8 mouse cellular contexts compared by ENCODE assay signal in genomic region chr19:47853951-47854795, GRCm38 (mm10). TPM values are rescaled to one million over a fixed set of nuclear protein-coding genes. Genes with fewer than 3 reads are reported as not detected.
DNase-seq lines count a peak whose midpoint lies in the region; ATAC-seq lines count a peak whose summit lies in the region.

No protein-coding gene starts in this region.

- H3K36me3 ChIP-seq in embryonic facial prominence, embryonic 12.5 days, result peaks cover 12% of the 10 kb centered on the region; the same call in 1 of the 2 replicates

- DNase-seq in adrenal gland, adult 2 months, result peak; percentile 54
- DNase-seq in adrenal gland, adult 18-20 months (ENCODE audit: low spot score in 2 of 2), result no peak
- peak; percentile 93 for DNase-seq in 3T3-L1 (ENCODE audit: low read depth, low spot score)
- peak; percentile 10 to 19 for DNase-seq in heart, postnatal 36 days
- no peak for DNase-seq in kidney, postnatal 10 days
- DNase-seq in layer of hippocampus, adult 8-10 months (ENCODE audit: low spot score in 2 of 2), result no peak

- ATAC-seq in embryonic facial prominence, embryonic 12.5 days (ENCODE audit: insufficient number of reproducible peaks, insufficient read depth, low FRiP score, low TSS enrichment), result peak; percentile 82
- peak; percentile 43 for ATAC-seq in megakaryocyte, adult 5-6 weeks (ENCODE audit: poor library complexity, severe bottlenecking)

- peak overlapping the region; percentile 90 for H3K27ac ChIP-seq in embryonic facial prominence, embryonic 12.5 days

- H3K4me3 ChIP-seq in embryonic facial prominence, embryonic 12.5 days, result peak overlapping the region; percentile 70

- peaks cover 13% of the 10 kb centered on the region; the same call in 1 of the 2 replicates for H3K4me1 ChIP-seq in embryonic facial prominence, embryonic 12.5 days

- peak overlapping the region; percentile 86 for H3K4me2 ChIP-seq in embryonic facial prominence, embryonic 12.5 days (replicated peaks)

- 7% methylated on average over 13 of the region's 13 CpGs for WGBS in embryonic facial prominence, embryonic 12.5 days

- no peaks in the 10 kb centered on the region for H3K27me3 ChIP-seq in embryonic facial prominence, embryonic 12.5 days

- H3K9ac ChIP-seq in embryonic facial prominence, embryonic 12.5 days, result peak overlapping the region; percentile 80

- intact Hi-C loops in heart, postnatal 36 days (cut with DNase I), result no loop called here

- no peaks in the 10 kb centered on the region for H3K9me3 ChIP-seq in embryonic facial prominence, embryonic 12.5 days

RNA-seq across cellular contexts. Expression of gene Gsto1, which starts 0.6 kb away (rescaled TPM):
- 100 to 1,000 TPM; 111 to 151 TPM for total RNA-seq in adrenal gland, adult 2 months (2021)
- 64.5 and 72.3 TPM in 2 replicates for polyA plus RNA-seq in adrenal gland, adult 2 months (2012; rRNA removed)
- 100 to 1,000 TPM in 1 of 2 experiments, 10 to 100 TPM in 1; 82.8 to 101 TPM for total RNA-seq in adrenal gland, adult 18-20 months (2021)
- polyA plus RNA-seq in embryonic facial prominence, embryonic 12.5 days (2016; fragmentation: Nextera tagmentation; extraction: Ambion mirVana), result 156 and 158 TPM in 2 replicates
- total RNA-seq in heart, postnatal 36 days (2021), result 100 to 1,000 TPM; 171 to 196 TPM
- total RNA-seq in megakaryocyte, adult 5-6 weeks (2015), result 159 and 168 TPM in 2 replicates
- total RNA-seq in megakaryocyte, adult 5-6 weeks (2017), result 75.9 and 92.0 TPM in 2 replicates
- 10 to 100 TPM; 49.8 to 60.2 (median 56.1) TPM for total RNA-seq in layer of hippocampus, adult 8-10 months (2022)

RNA-seq across cellular contexts. Expression of gene Gsto2, which starts 11.2 kb away (rescaled TPM):
- 1 to 10 TPM; 2.1 to 3.2 TPM for total RNA-seq in adrenal gland, adult 2 months (2021)
- 0.37 and 0.61 TPM in 2 replicates for polyA plus RNA-seq in adrenal gland, adult 2 months (2012; rRNA removed)
- total RNA-seq in adrenal gland, adult 18-20 months (2021), result 1 to 10 TPM; 2.1 to 3.1 TPM
- polyA plus RNA-seq in embryonic facial prominence, embryonic 12.5 days (2016; fragmentation: Nextera tagmentation; extraction: Ambion mirVana), result 1.6 and 2.2 TPM in 2 replicates
- 1 to 10 TPM; 2.1 to 2.3 TPM for total RNA-seq in heart, postnatal 36 days (2021)
- total RNA-seq in megakaryocyte, adult 5-6 weeks (2015), result not detected in 2 replicates
- total RNA-seq in megakaryocyte, adult 5-6 weeks (2017), result not detected in 2 replicates
- total RNA-seq in layer of hippocampus, adult 8-10 months (2022), result 1 to 10 TPM; 2.2 to 4.1 (median 2.9) TPM

Comparison
In these comparisons a context has a peak if more than half of its experiments do, and no peak if none do; other contexts are left out.
1. DNase-seq: peak in adrenal gland, adult 2 months (single experiment), 3T3-L1 (single experiment) and heart, postnatal 36 days (2 of 2); none in adrenal gland, adult 18-20 months (0 of 2), kidney, postnatal 10 days (single experiment) and layer of hippocampus, adult 8-10 months (0 of 2).